Mouse (Mus musculus) spleen, adult 12 weeks (tissue): Measurements from ENCODE around the gene Wdr90.
A peak's percentile ranks its signal among the peaks of the same experiment; 100 is the strongest.

Source experiments
- DNase-seq: peaks from one replicate; pipeline ENCODE4 v3.0.0; 2022; ENCODE audit warnings: low spot score

The Wdr90 gene

DNA sequence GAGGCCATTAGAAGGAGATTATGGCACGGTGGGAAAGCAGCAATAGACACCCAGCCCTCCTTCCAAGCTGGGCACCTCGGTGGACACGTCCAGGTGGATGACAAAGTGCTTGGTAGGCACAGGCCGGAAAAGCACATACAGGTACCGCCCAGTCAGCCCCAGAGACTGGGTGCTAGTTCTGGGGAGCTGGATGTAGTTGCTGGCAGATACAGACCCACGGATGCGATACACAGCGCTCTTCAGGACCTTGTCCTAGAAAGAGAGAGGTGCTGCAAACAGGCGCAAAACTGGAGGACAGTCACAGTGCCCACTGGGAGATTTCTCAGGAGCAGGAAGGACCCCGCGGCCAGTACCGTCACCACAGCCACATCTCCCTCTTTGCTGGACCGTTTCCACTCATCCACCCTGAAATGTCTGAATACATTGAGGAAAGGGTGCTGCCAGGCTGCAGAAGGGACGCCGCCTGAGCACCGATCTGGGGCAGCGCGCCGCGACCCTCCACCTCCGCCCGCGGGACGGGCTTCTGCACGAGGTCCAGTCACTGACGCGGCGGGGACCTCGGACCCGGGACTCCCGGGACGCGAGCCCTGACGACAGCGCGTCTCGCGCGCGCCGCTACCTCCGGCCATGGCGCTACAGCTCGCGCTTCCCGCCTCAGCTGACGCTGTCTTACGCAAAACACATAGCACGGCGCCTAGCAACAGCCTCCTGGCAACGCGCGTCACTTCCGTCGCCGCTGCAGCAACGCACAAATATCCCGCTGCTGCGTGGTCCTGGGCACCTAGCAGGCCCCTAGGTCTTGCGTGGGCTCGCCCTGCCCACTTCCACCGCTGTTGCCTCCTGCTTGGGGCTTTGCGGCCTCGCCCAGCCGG lies at the start of gene Wdr90:
TSS of gene Wdr90 (minus strand) at position 670 of the 872 bp plus-strand sequence.
- DNase-seq: peak; percentile 81

DNA sequence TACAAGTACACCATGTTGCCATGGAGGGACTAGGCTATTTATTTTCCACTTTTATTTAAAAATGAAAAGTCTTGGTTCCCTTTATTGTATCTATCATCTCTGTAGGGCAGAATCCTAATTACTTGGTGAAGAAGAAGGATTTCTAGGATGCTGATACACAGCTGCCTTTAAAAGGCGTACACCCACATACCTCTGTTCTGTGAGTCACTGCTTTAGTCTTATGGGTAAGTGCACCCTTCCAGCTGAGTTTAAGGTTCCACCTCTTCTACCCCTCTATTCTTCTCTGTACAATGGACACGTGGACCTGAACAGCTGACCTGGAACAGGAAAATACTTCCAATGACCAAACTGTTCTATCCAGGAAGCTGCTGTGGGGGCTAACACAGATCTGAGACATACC lies 46.3 kb upstream of the Wdr90 start:
- no peak for DNase-seq

DNA sequence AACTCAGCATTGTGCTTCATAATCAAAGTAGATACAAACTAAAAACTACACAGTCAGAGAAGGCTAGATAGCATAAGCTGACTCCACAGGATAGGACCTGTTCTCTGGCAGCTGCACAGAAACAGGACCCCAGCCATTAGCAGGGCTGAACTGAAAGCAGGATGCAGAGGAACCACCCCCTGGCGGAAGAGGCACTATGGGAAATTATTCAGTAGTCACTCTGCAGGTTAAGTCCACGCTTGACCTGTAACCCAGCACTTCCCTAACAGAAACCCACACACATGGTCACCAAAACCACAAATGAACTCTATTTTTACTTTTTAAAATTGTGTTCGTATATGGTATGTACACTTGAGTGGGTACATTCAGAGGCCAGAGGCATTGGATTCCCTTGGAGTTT lies 41.8 kb upstream of the Wdr90 start:
- DNase-seq: no peak

DNA sequence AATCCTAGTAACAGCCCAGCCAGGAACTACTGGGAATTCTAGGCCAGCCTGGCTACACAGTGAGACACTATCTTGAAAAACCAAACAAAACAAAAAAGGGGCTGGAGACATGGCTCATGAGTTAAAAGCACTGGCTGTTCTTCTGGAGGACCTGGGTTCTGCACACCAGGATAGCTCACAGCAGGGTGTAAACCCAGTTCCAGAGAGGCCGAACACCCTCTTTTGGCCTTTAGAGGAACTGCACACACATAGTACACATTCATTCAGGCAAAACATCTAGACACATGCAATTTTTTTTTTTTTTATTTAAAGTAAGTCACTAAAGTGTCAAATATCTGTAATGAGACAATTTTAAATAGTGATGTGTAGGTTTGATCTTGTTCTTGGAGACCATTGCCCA lies 38.9 kb upstream of the Wdr90 start:
- no peak for DNase-seq

DNA sequence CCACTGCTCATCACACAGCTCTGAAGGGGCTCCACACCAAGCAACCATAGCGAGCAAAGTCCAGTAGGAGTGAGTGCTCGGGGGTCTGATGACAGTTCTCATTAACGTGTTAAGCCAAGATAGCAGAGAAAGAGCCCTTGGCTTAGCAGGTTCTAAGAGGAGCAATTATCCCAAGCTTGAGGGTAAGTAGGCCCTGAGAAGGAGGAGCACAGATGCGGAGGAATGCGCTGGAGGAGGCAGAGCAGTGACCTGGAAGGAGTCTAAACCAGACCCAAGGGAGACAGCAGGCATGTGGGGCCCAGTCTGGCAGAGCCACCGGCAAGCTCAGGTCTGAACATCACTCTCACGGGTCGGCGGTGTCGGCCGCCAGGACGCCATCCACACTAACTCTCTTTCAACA lies 34.6 kb upstream of the Wdr90 start:
- no peak for DNase-seq

DNA sequence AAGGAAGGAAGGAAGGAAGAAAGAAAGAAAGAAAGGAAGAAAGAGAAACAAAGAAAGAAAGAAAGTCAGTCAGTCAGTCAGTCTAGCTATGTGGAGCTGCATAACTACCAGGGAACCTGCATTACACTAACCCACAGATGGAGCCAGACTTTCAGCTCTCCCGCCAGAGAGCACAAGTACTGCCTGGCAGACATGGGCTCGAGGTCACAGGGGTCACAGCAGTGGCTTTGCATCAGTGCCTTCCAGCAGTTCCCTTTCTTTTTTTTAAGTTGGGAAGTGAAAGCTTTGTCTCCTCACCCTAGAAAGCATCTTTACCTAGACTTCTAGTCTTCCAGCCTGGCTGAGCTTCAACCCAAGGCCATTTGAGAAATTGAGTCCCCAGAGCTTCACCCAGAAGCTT lies 34.1 kb upstream of the Wdr90 start:
- no peak for DNase-seq

DNA sequence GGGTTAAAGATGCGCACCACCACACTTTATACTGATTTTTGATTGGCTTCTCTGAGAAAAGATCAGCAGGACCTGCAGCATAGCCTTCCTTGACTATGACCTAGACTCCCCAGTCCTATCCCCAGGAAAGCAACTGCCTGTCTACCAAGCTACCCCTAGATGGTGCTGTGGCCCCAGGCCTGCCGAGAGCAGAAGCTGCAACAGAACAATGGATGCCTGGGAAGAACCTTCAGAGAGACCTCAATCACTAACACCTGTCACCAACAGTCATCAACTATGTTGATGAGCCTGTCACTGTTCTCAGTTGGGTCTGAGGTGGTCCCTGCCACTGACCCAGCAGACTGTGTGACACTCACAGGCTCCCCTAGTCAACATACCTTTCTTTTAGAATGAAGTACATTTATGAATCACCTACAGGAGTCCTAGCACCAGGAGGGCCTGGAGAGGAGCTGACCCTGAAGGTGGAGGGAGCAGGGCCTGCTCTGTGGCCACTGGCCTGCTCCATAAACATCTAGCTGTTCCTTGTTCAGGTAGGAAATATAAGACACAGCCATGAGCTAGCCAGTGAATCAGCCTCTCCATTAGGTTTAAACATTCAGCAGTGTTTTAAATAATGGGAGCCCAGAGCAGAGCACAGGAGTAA lies 32.8 kb upstream of the Wdr90 start:
- DNase-seq: peak; percentile 43

DNA sequence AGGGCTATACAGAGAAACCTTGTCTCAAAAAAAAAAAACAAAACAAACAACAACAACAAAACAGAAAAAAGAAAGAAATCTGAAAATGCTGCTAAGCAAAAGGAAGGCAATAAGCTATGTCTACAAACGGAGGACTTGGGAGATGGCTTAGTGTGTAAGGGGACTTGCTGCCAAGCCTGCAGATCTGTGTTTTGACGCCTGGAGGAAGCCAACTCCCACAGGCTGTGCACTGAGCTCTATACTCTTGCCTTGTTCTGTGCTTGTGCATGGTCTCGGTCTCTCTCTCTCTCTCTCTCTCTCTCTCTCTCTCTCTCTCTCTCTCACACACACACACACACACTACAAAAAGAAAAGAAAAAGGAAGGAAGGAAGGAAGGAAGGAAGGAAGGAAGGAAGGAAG lies 27.5 kb upstream of the Wdr90 start:
- DNase-seq: no peak

DNA sequence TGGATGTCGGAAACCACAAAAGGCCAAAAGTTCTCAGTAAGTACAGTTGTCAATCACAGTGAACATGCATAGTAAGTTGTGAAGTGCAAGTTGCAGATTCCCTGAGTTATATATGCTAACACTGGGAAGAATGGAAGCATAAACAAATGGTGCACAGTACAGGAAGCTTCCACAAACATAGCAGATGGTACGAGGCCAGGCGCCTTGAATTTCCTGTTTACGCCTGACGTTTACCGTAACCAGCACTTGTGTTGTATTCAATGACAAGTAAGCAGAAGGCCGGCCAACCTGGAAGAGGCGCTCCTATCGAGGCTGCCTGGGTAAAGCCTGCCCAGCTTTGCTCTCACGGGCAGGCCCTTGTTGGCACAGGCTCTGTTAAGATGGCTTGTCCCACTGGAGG lies 26.2 kb upstream of the Wdr90 start:
- no peak for DNase-seq

DNA sequence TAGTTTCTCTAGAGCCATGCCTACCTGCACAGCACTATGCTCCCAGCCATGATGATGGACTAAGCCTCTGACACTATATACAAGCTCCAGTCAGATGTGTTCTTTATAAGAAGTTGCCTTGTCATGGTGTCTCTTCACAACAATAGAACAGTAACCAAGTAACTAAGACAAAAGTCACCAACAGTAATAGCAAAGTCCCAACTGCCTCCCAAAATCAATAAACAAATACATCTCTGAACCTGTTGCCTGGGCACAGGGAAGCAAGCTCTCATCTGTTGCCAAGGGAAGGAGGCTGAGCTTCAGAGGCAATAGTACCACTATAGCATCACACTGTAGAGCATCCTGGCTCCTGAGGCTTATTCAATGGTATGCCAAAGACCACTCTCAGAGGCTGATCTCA lies 25.5 kb upstream of the Wdr90 start:
- no peak for DNase-seq

DNA sequence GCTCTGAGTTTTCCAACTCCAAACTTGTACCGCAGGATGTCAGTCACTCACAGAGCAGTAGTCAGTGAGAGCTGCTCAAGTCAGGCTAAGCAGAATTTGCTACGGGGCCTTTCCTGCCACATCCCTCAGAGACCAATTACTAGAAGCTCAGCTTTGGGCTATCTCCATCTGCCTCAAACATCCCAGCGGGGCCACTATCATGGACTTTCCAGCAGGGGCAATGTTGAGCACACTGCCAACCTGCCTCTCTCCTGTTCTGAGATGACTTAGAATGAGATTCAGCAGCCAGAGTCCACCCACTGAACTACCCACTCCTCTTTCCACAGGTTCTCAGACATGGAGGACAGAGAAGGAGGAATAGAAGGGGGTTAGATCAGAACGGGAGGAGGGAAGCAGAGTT lies 24.3 kb upstream of the Wdr90 start:
- DNase-seq: no peak

DNA sequence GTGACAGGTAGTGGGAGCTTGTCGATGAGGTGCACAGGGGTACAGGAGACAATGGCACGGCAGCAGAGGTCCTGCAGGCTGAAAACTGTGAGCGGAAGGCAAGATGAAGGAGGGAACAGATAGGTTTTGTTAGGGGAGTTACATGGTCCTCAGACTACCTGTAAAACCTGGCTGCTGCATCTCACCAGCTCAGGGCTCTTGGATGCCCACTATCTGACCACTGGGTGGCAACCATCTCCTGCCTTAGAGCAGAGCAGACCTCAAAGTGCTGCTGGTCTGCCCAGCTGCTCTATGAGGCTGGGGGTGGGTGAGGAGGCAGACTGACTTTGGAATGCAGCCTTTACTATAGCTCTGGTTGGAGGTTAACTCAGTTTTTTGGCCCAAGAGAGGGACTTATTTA lies 22.5 kb upstream of the Wdr90 start:
- no peak for DNase-seq

DNA sequence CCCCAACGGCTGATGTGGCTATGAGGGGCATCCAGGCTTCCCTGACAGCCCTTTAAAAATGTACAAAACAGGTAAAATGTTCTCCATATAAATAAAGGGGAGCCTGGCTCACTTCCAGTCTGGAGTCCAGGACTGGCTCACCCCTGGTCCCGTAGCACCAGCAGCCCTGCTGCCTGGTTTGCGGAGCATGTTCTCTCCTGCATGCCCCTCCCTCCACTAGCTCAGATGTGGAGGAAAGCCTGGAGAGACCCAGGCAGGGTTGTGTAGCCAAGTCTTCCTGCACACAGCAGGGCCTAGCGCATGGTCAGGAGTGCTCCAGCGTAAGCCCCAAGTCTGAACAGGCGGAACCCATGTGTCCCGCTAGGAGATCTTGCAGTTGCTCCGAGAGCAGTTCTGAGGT lies 22.0 kb upstream of the Wdr90 start:
- no peak for DNase-seq

DNA sequence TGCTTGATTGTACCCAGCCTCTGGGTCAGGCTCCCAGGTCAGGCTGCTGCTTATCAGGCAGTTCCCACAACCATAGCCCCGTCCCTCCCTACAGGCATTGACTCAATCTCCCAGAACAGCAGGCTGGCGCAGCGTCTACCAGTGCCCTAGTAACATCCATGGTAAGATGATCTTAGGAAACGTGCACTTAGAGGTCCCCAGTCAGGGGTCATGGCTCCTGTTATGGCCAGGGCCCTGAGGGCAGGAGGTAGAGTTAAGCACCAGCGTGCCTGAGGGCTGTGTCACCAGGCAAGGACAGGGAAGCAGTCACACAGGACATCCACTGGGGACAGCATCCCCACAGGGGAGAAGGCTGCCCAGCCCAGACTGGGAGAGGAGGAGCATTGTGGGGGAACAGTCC lies 21.0 kb upstream of the Wdr90 start:
- DNase-seq: no peak

DNA sequence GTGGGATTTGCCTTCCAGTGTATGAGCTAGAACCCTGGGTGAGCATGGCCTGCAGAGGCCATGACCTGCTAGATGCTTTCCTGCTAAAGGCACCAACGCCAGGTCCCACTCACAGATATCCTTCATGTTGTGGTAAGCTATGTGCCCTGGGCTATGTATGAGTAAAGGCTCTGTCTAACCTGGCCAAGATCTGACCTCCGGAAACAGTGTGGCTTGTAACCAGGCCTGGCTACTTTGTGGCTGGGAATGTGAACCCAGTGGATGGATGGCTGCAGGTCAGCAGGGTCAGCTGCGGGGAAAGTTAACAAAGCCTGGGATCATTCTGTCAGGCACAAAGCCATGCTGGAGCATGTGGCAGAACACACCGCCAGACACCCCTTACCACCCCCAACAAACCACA lies 20.4 kb upstream of the Wdr90 start:
- no peak for DNase-seq

DNA sequence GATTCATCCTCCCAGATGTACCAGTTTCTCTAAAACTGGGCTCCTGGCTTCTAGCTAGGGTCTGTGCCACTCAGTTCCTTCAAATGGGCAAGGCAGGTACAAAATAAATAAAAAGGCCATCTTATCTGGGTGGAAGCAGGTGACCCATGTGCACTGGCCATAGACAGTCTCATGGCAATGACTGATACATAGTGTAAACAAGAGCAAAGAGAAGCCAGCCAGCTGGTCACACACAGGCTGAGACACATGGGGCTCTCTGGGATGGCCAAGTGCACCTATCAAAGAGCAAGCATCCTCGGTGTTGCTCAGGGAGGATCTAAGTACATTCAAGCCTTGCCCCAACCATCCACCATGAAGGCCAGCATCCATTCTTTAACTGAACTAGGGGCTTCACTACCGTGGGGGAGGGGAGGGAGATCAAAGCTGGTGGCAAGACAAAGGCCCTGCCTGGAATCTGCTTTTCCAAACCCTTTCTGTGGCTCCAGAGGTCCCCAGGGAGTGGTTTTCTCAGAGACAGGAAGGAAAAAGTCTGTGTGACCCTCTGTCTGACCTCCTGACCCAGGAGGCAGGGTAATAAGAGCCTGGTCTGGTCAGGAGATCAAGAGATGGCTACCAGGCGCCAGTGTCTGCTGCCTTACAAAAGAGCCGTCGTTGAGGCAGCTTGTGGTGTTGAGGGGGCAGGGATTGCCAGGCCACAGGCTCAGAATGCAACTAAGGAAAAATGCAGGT lies 19.8 kb upstream of the Wdr90 start:
- DNase-seq: no peak

DNA sequence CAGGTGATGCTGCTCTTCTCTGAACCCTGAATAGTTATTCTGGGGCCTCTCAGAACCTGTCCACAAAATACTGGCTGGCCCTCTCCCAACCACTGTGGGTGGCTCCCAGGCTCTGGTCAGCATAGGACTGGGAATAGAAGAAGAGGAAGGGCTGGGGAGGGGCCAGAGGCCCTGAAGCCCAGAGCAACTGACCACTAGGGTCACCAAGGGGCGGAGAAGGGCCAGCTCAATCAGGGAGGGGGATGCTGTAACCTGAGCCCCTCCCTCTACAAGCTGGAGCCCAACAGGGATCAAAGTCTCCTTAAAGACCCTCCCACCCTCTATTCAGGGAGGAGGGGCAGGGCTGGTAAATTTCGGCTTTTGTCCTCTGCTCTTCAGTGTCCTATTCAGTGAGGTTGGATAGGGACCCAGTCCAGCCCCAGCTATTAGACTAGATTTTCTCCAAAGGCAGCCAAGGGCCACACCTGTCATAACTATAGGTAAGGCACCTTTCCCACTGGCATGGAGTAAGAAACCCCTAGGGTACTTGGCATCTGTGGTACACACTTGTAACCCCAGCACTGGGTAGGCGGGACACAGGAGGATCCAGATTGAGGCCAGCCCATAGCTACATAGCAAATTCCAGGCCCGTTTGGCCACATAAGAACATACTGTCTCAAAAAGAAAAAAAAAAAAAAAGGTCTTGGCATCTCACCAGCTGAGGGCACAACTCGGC lies 19.1 kb upstream of the Wdr90 start, which contains the start of gene Wfikkn1:
TSS of gene Wfikkn1 (minus strand) at position 663 of the 715 bp plus-strand sequence.
- DNase-seq: no peak

DNA sequence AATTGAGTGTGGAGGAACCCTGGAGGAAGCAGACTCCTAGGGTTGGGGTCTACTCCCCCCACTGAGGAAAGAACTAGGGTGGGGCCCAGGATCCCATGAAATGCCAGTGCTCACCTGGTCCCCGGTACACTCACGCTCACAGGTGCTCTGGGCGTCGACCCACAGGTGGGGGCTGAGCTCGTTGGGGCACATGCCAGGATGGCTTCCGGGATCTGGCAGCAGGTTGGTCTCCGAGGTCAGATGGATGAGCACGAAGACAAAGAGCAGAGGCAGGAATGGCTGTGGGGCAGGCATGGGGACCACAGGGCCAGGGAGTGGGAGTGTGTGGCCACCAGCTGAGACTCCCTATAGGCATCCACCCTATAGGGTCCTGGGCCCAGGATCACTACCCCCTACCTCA lies 18.4 kb upstream of the Wdr90 start:
- no peak for DNase-seq

DNA sequence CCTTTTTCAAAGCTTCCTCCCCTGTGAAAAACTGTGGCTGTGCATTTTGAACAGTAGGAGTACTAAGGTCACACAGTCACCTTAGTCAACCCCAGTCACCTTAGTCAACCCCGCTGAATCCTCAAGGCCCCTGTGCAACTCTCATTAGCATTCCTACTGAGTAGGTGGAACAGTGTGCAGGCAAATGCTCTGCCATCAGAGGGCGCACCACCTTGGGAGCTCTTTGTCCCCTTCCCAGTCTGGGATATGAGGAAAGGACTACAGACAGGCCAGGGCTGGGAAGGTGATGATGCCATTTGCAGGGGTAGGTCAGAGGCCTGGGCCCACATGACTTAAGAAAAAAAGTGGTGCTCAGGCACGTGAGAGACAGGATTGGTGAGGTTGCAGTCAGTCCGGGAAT lies 18.0 kb upstream of the Wdr90 start:
- DNase-seq: no peak

DNA sequence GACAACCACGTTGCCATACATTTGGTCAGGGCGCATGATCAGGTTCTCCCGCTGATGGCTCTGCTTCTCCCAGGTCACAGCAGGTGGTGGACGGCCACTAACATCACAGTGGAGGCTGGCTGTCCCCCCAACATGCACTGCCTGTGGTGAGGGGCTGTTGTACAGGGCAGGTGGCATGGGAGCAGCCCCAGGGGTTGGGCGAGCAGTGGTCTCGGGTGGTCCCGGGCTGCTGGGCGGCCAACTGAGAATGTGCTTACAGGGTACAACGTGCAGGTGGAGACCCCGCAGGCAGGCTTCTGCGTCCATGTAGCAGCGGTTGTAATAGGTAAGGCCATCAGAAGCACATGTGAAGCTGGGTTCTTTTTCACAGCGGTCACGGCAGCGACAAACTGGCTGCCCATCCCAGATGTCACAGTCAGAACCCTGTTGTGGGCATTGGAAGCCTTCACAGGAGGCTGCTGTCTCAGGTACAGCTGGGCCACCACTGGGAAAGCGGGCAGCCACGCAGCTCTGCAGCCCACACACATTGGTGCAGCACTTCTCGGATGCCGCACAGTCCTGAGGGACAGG lies 17.4 kb upstream of the Wdr90 start:
- DNase-seq: no peak

DNA sequence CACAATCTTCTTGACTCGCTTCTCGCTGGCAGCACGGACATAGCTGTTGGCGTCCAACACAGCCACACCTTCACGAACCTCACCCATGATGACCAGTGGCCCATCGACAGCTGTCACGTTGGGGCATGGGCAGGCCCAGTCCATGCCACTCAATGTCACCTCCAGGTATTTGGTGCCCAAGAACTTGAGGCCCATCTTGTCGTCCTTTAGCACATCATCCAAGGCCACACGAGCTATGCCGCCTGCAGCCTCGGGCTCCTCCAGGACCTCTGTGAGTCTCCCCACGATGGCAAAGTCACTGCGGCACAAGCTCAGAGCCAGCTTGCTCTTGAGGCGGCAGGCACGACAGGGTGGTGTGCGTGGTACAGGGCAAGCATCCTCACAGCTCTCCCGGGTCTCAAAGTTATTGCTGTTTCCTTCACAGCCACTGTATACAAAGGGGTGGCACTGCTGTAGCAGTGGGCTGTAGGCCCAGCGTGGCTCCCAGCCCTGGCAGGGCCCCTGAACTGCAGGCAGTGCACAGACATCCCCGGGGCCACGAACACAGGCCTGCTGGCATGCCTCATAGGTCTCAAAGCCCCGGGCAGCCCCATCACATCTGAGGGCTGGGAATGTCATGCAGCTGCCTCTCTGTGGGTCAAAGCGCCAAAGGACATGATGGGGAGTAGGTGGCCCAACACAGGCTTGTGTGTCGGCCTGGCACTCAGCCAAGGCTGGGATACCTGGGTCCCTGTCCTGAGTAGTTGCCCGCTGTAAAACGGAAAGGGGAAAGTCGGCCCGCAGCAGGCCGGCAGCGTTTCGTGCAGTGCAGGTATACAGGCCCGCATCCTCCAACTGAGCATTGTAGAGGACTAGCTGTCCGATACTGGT lies 16.7 kb upstream of the Wdr90 start:
- no peak for DNase-seq
